Mouse (Mus musculus): ENCODE measurements around the gene Rho. TPM values are rescaled to one million over a fixed set of nuclear protein-coding genes. Genes with fewer than 3 reads are reported as not detected.

Gene Rho
- polyA plus RNA-seq, 1 experiment from 2014 or later: 0.25 TPM

DNA sequence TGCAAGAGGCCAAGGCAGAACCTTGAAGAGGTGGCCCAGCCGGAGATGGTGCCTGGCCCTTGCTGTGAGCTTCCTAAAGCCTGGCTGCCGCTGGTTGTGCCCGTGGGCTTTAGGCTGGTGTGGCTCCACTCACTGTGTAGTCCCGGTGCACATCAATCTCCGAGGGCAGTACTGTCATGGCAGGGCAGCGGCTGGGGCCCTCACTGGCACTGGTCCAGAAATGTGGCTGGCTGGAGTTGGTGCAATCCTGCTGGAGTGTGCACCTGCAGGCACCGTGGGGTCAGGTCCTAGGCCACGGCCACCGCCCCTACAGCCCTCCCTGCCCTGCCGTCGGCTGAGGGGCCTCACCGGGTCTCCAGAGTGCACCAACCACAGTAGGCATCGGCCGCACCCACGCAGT is 46.3 kb downstream of the Rho start:
- Histone ChIP-seq H3K4me3 (ENCODE audit: low read depth, low read length) (no peak overlapping the region), H3K27me3 (ENCODE audit: control insufficient read depth, insufficient read depth, low read length) (no peaks in the 10 kb centered on the region), H3K27ac (ENCODE audit: low read length) (no peak overlapping the region), H3K36me3 (ENCODE audit: control insufficient read depth, insufficient read depth, low read length) (peaks cover 12% of the 10 kb centered on the region; the same call in 1 of the 2 replicates), H3K9ac (replicated peaks; ENCODE audit: low read depth, low read length) (no peak overlapping the region), H3K9me3 (ENCODE audit: control insufficient read depth, low read depth, low read length) (no peaks in the 10 kb centered on the region), H3K4me2 (replicated peaks; ENCODE audit: low read depth, low read length) (no peak overlapping the region), H3K4me1 (ENCODE audit: control insufficient read depth, insufficient read depth, low read length) (peaks cover 6% of the 10 kb centered on the region; the same call in 1 of the 2 replicates)
- no peak for ATAC-seq (ENCODE audit: insufficient number of reproducible peaks, insufficient read depth, low FRiP score, low read depth)
- 76% methylated on average over 15 of the region's 15 CpGs for WGBS

DNA sequence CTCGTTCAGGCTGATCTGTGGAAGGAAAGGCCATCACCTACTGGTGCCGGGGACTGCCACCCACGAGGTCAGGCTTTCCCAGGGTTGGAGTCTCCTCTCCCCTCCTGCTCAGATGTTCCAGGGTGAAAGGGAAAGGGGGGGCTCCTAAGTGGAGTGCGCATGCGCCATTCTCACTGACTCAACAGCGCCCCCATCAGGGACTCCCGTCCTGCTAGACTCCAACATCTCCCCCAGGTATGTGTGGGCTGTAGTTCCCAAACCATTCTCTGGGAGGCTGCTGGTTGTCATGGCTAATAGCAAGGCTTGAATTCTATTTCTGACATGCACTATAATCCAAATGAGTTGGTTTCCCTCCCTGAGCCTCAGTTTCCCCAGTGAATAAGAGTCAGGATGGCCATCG is 47.0 kb downstream of the Rho start:
- peaks cover 9% of the 10 kb centered on the region; the same call in 1 of the 2 replicates for H3K4me1 ChIP-seq (ENCODE audit: control insufficient read depth, insufficient read depth, low read length)
- H3K4me2 ChIP-seq (replicated peaks; ENCODE audit: low read depth, low read length): no peak overlapping the region
- no peak overlapping the region for H3K4me3 ChIP-seq (ENCODE audit: low read depth, low read length)
- no peak for ATAC-seq (ENCODE audit: insufficient number of reproducible peaks, insufficient read depth, low FRiP score, low read depth)
- H3K9ac ChIP-seq (replicated peaks; ENCODE audit: low read depth, low read length): no peak overlapping the region
- H3K27ac ChIP-seq (ENCODE audit: low read length): no peak overlapping the region
- H3K27me3 ChIP-seq (ENCODE audit: control insufficient read depth, insufficient read depth, low read length): no peaks in the 10 kb centered on the region
- peaks cover 12% of the 10 kb centered on the region; the same call in 1 of the 2 replicates for H3K36me3 ChIP-seq (ENCODE audit: control insufficient read depth, insufficient read depth, low read length)
- 63% methylated on average over 8 of the region's 8 CpGs for WGBS
- no peaks in the 10 kb centered on the region for H3K9me3 ChIP-seq (ENCODE audit: control insufficient read depth, low read depth, low read length)

GRCm38 (mm10) chr6:115982889-115983288 is 51.3 kb downstream of the Rho start:
- Histone ChIP-seq H3K4me3 (ENCODE audit: low read depth, low read length) (no peak overlapping the region), H3K9me3 (ENCODE audit: control insufficient read depth, low read depth, low read length) (no peaks in the 10 kb centered on the region), H3K27me3 (ENCODE audit: control insufficient read depth, insufficient read depth, low read length) (no peaks in the 10 kb centered on the region), H3K4me1 (ENCODE audit: control insufficient read depth, insufficient read depth, low read length) (peaks cover 38% of the 10 kb centered on the region), H3K4me2 (replicated peaks; ENCODE audit: low read depth, low read length) (no peak overlapping the region; the same call in 1 of the 2 replicates), H3K27ac (ENCODE audit: low read length) (peak overlapping the region; percentile 68; the same call in 1 of the 2 replicates), H3K9ac (replicated peaks; ENCODE audit: low read depth, low read length) (no peak overlapping the region), H3K36me3 (ENCODE audit: control insufficient read depth, insufficient read depth, low read length) (no peaks in the 10 kb centered on the region)
- no peak for ATAC-seq (ENCODE audit: insufficient number of reproducible peaks, insufficient read depth, low FRiP score, low read depth)
- WGBS: 44% methylated on average over 7 of the region's 7 CpGs

GRCm38 (mm10) chr6:115983306-115984038 is 51.9 kb downstream of the Rho start:
- no peak for ATAC-seq (ENCODE audit: insufficient number of reproducible peaks, insufficient read depth, low FRiP score, low read depth)
- 47% methylated on average over 12 of the region's 12 CpGs for WGBS
- no peaks in the 10 kb centered on the region for H3K27me3 ChIP-seq (ENCODE audit: control insufficient read depth, insufficient read depth, low read length)
- H3K9ac ChIP-seq (replicated peaks; ENCODE audit: low read depth, low read length): no peak overlapping the region
- H3K4me3 ChIP-seq (ENCODE audit: low read depth, low read length): no peak overlapping the region
- H3K9me3 ChIP-seq (ENCODE audit: control insufficient read depth, low read depth, low read length): no peaks in the 10 kb centered on the region
- no peak overlapping the region; the same call in 1 of the 2 replicates for H3K4me2 ChIP-seq (replicated peaks; ENCODE audit: low read depth, low read length)
- no peaks in the 10 kb centered on the region for H3K36me3 ChIP-seq (ENCODE audit: control insufficient read depth, insufficient read depth, low read length)
- H3K27ac ChIP-seq (ENCODE audit: low read length): peak overlapping the region; percentile 68
- peaks cover 38% of the 10 kb centered on the region for H3K4me1 ChIP-seq (ENCODE audit: control insufficient read depth, insufficient read depth, low read length)

GRCm38 (mm10) chr6:115984580-115984979 is 53.0 kb downstream of the Rho start:
- no peaks in the 10 kb centered on the region for H3K27me3 ChIP-seq (ENCODE audit: control insufficient read depth, insufficient read depth, low read length)
- H3K9ac ChIP-seq (replicated peaks; ENCODE audit: low read depth, low read length): no peak overlapping the region
- no peaks in the 10 kb centered on the region for H3K36me3 ChIP-seq (ENCODE audit: control insufficient read depth, insufficient read depth, low read length)
- 0 out of 2 replicates have a peak overlapping the region, but pooled peaks have one; percentile 17 for H3K4me2 ChIP-seq (replicated peaks; ENCODE audit: low read depth, low read length)
- H3K4me3 ChIP-seq (ENCODE audit: low read depth, low read length): no peak overlapping the region
- H3K27ac ChIP-seq (ENCODE audit: low read length): no peak overlapping the region
- ATAC-seq (ENCODE audit: insufficient number of reproducible peaks, insufficient read depth, low FRiP score, low read depth): no peak
- H3K9me3 ChIP-seq (ENCODE audit: control insufficient read depth, low read depth, low read length): no peaks in the 10 kb centered on the region
- WGBS: 46% methylated on average over 7 of the region's 7 CpGs
- H3K4me1 ChIP-seq (ENCODE audit: control insufficient read depth, insufficient read depth, low read length): peaks cover 38% of the 10 kb centered on the region

DNA sequence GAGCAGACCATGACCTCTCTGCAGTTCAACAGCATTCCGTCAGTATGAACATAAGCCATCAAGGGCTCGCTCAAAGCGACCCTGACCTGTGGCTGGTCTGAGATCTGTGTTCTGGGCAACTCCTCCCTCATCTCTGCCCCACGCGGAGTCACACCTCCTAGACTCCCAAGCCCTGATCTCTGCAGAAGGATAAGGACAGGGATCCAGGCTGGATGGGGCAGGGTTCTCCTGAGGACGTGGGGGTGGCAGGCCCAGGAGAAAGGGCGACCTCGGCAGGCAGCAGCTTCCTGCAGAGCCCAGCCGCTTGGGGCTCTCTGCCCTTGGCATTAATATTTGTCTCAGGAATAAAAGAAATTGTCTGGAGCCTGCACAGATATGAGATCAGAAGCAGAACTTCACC is 54.1 kb downstream of the Rho start:
- Histone ChIP-seq H3K4me1 (ENCODE audit: control insufficient read depth, insufficient read depth, low read length) (peaks cover 40% of the 10 kb centered on the region), H3K27ac (ENCODE audit: low read length) (no peak overlapping the region), H3K4me3 (ENCODE audit: low read depth, low read length) (no peak overlapping the region), H3K9me3 (ENCODE audit: control insufficient read depth, low read depth, low read length) (no peaks in the 10 kb centered on the region), H3K9ac (replicated peaks; ENCODE audit: low read depth, low read length) (no peak overlapping the region), H3K36me3 (ENCODE audit: control insufficient read depth, insufficient read depth, low read length) (no peaks in the 10 kb centered on the region), H3K4me2 (replicated peaks; ENCODE audit: low read depth, low read length) (peak overlapping the region; percentile 17; the same call in 1 of the 2 replicates), H3K27me3 (ENCODE audit: control insufficient read depth, insufficient read depth, low read length) (no peaks in the 10 kb centered on the region)
- no peak for ATAC-seq (ENCODE audit: insufficient number of reproducible peaks, insufficient read depth, low FRiP score, low read depth)
- WGBS: 39% methylated on average over 9 of the region's 9 CpGs

DNA sequence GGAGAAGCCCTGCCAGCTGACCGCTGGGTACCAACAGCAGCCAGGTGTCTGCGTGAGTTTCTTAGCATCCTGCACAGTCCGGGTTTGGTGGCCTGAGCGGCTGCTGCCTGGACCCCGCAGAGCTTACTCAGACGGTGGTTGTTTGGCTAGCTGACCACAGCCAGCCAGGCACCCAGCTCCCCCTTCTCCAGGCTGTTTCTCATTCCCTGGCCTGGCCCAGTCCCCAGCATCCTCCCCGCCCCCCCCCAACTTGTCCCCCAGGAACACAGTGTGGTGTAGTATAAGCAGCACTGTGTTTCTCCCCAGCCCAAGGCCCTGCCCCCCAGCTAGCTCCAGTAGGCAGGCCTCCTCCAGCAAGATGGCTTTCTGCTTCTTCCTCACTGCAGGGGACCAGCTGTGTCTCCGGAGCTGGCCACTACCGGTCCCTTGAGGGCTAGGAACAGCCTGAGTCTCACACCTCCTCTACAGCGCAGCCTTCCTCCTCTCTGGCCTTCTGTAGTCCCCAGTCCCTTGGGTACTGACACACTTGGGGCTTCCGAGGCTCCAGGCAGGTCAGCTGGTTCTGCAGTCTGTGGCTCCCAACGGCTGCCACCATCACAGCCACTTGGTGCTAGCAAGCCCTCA is 55.0 kb downstream of the Rho start:
- Histone ChIP-seq H3K4me1 (ENCODE audit: control insufficient read depth, insufficient read depth, low read length) (peaks cover 49% of the 10 kb centered on the region), H3K27ac (ENCODE audit: low read length) (no peak overlapping the region), H3K4me3 (ENCODE audit: low read depth, low read length) (no peak overlapping the region), H3K36me3 (ENCODE audit: control insufficient read depth, insufficient read depth, low read length) (no peaks in the 10 kb centered on the region), H3K27me3 (ENCODE audit: control insufficient read depth, insufficient read depth, low read length) (no peaks in the 10 kb centered on the region), H3K9me3 (ENCODE audit: control insufficient read depth, low read depth, low read length) (no peaks in the 10 kb centered on the region), H3K4me2 (replicated peaks; ENCODE audit: low read depth, low read length) (0 out of 2 replicates have a peak overlapping the region, but pooled peaks have one; percentile 0), H3K9ac (replicated peaks; ENCODE audit: low read depth, low read length) (no peak overlapping the region)
- WGBS: 54% methylated on average over 11 of the region's 12 CpGs
- no peak for ATAC-seq (ENCODE audit: insufficient number of reproducible peaks, insufficient read depth, low FRiP score, low read depth)

DNA sequence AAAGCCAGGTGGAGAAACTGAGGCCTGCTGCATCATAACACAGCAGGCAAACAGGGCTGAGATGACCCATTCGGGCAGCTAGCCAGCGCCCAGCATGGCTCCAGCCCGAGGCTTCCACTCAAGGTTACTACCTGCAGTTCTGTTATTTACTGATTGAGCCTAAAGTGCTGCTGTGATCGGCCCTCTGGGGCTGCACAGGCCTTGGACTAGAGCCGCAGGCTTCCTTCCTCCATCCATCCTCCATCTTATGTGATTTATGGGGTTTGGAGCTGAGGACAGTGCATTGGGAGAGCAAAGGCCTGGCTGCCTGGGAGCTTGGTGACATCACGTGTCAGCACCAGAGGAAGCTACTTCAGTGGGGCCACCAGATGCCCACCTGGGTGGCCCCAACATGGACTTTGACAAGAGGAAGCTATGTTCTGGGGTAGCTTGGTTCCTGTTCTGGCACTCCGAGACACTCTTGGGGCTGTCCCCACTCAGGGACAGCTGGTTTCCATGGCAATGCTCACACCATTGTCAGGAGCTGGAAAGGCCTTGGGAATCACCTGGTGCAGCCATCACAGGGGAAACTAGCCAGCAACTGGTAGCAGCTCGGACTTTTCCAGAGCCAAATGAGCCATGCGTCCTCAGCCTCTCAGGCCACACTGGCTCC is 55.7 kb downstream of the Rho start:
- no peaks in the 10 kb centered on the region for H3K9me3 ChIP-seq (ENCODE audit: control insufficient read depth, low read depth, low read length)
- H3K4me1 ChIP-seq (ENCODE audit: control insufficient read depth, insufficient read depth, low read length): peaks cover 52% of the 10 kb centered on the region
- no peak for ATAC-seq (ENCODE audit: insufficient number of reproducible peaks, insufficient read depth, low FRiP score, low read depth)
- no peak overlapping the region for H3K4me3 ChIP-seq (ENCODE audit: low read depth, low read length)
- 0 out of 2 replicates have a peak overlapping the region, but pooled peaks have one; percentile 0 for H3K4me2 ChIP-seq (replicated peaks; ENCODE audit: low read depth, low read length)
- H3K27ac ChIP-seq (ENCODE audit: low read length): no peak overlapping the region
- H3K27me3 ChIP-seq (ENCODE audit: control insufficient read depth, insufficient read depth, low read length): no peaks in the 10 kb centered on the region
- H3K36me3 ChIP-seq (ENCODE audit: control insufficient read depth, insufficient read depth, low read length): no peaks in the 10 kb centered on the region
- 62% methylated on average over 9 of the region's 9 CpGs for WGBS
- no peak overlapping the region for H3K9ac ChIP-seq (replicated peaks; ENCODE audit: low read depth, low read length)
